Mouse (Mus musculus) midbrain, embryonic 11.5 days (tissue): ENCODE measurements around the gene Atp5e. TPM values are rescaled to one million over a fixed set of nuclear protein-coding genes. Genes with fewer than 3 reads are reported as not detected.

Source experiments
- ATAC-seq: fragments of 200-750 bp; cut with Nextera tagmentation; 2 replicates; pipeline ENCODE4 v1.8.0; 2017; ENCODE audit warnings: moderate TSS enrichment, moderate library complexity; ENCODE audit not compliant: low FRiP score
- DNase-seq: peaks from one replicate; pipeline ENCODE4 v3.0.0; 2015; ENCODE audit warnings: low spot score; ENCODE audit errors: missing footprints
- H3K27ac ChIP-seq: fragments of 300-500 bp; sonication (generic); 2 replicates; pipeline ENCODE4 v1.5.1; 2014; ENCODE audit warnings: low read depth, low read length
- H3K27me3 ChIP-seq: fragments of 300-500 bp; sonication (generic); 2 replicates; pipeline ENCODE4 v1.6.1; 2014; ENCODE audit warnings: mild to moderate bottlenecking, low read length, moderate library complexity, mixed read lengths; ENCODE audit not compliant: control insufficient read depth, insufficient read depth
- H3K36me3 ChIP-seq: fragments of 300-500 bp; sonication (generic); 2 replicates; pipeline ENCODE4 v1.6.1; 2014; ENCODE audit warnings: mild to moderate bottlenecking, low read length, moderate library complexity, mixed read lengths; ENCODE audit not compliant: control insufficient read depth, insufficient read depth
- H3K4me1 ChIP-seq: fragments of 300-500 bp; sonication (generic); 2 replicates; pipeline ENCODE4 v1.6.1; 2014; ENCODE audit warnings: low read length; ENCODE audit not compliant: control insufficient read depth, insufficient read depth
- H3K4me2 ChIP-seq: fragments of 300-500 bp; sonication (generic); 2 replicates; pipeline ENCODE4 v1.6.1; 2014; ENCODE audit warnings: mild to moderate bottlenecking, moderate library complexity
- H3K4me3 ChIP-seq: fragments of 300-500 bp; sonication (generic); 2 replicates; pipeline ENCODE4 v1.5.1; 2014; ENCODE audit warnings: low read depth, low read length
- H3K9ac ChIP-seq: fragments of 300-500 bp; sonication (generic); 2 replicates; pipeline ENCODE4 v1.6.1; 2014; ENCODE audit warnings: low read length
- H3K9me3 ChIP-seq: fragments of 300-500 bp; sonication (generic); 2 replicates; pipeline ENCODE4 v1.6.1; 2016; ENCODE audit warnings: low read length; ENCODE audit not compliant: control insufficient read depth
- WGBS: fragments of 180-500 bp; shearing (Covaris S2); extraction: QIAGEN DNeasy Blood & Tissue Kit; methylation state at CpG from one replicate; pipeline ENCODE4 v1.1.7; 2014; 5-methylcytosine and 5-hydroxymethylcytosine counted together
- polyA plus RNA-seq: library from polyadenylated mRNA; unstranded; fragments of >200 nt; fragmentation: Nextera tagmentation; extraction: Ambion mirVana; gene quantifications from 2 replicates; pipeline ENCODE4 v1.2.1, GENCODE M21; 2014

The Atp5e gene
- polyA plus RNA-seq, 1 experiment from 2014 or later: 705 TPM

- no peaks in the 10 kb centered on the region for H3K27me3 ChIP-seq
- peaks cover 19% of the 10 kb centered on the region; the same call in 1 of the 2 replicates for H3K4me1 ChIP-seq
These were observed 21.4 kb downstream of the Atp5e start for GRCm38 (mm10) chr2:174442460-174442859.

DNA sequence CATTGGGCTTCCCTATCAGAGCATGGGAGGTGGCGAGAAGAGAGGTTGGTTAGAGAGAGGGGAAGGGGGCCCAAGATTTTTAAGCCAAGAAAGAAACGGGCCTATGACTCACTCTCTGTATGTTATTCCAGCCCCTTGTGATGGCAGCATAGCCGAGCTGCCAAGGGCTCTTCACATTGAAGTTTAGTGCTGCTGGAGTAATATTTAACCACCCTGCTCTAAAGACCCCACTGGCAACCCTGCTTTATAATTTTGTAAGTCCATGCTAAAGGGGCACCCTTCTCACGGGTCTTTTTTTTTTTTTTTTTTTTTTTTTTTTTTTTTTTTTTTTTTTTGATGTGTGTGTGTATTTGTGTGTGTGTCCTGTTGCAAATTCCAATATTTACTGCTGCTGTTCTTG, 22.0 kb downstream of the Atp5e start:
- Histone ChIP-seq H3K36me3 (no peaks in the 10 kb centered on the region), H3K9me3 (no peaks in the 10 kb centered on the region), H3K27me3 (no peaks in the 10 kb centered on the region), H3K4me1 (peaks cover 19% of the 10 kb centered on the region; the same call in 1 of the 2 replicates), H3K4me3 (no peak overlapping the region), H3K9ac (no peak overlapping the region), H3K27ac (no peak overlapping the region), H3K4me2 (no peak overlapping the region)
- ATAC-seq: no peak
- 90% methylated on average over 4 of the region's 4 CpGs for WGBS
- peak; percentile 81 for DNase-seq

More at GRCm38 (mm10) chr2:174442460-174442859, 21.4 kb downstream of the Atp5e start:
- DNase-seq (peak; percentile 17), ATAC-seq (no peak)
- H3K4me2 ChIP-seq: no peak overlapping the region
- no peak overlapping the region for H3K27ac ChIP-seq
- WGBS: 89% methylated on average over 9 of the region's 9 CpGs
- no peaks in the 10 kb centered on the region for H3K36me3 ChIP-seq
- H3K9ac ChIP-seq: no peak overlapping the region
- no peaks in the 10 kb centered on the region for H3K9me3 ChIP-seq
- no peak overlapping the region for H3K4me3 ChIP-seq

- ATAC-seq (no peak), DNase-seq (no peak)
- H3K4me1 ChIP-seq: peaks cover 16% of the 10 kb centered on the region; the same call in 1 of the 2 replicates
These were observed 23.9 kb downstream of the Atp5e start for GRCm38 (mm10) chr2:174439961-174440360.

DNA sequence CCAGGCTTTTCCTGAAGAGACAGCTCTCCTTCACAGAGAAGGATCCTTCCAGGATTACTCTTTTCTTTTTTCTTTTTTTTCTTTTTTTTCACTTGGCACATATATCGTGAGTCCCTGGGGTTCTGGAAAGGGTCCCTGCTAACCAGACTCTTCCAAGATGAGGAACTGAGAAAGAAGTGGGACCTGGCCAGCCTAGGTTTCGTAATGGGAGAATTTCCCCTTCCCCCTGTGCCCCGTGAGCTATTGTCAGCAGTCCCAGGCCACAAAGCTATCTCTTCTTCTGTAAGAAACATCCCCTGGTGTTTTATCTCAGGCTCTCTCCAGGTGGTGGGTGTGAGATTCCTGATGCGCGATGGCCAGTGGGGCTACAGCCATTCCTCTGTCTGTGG, 24.5 kb downstream of the Atp5e start:
- Histone ChIP-seq H3K36me3 (no peaks in the 10 kb centered on the region), H3K4me3 (0 out of 2 replicates have a peak overlapping the region, but pooled peaks have one; percentile 51), H3K9me3 (no peaks in the 10 kb centered on the region), H3K4me2 (peak overlapping the region; percentile 68), H3K27me3 (no peaks in the 10 kb centered on the region), H3K4me1 (peaks cover 16% of the 10 kb centered on the region; the same call in 1 of the 2 replicates), H3K27ac (no peak overlapping the region), H3K9ac (no peak overlapping the region; the same call in 1 of the 2 replicates)
- ATAC-seq (no peak), DNase-seq (peak; percentile 81)
- 46% methylated on average over 5 of the region's 5 CpGs for WGBS

More at GRCm38 (mm10) chr2:174439961-174440360, 23.9 kb downstream of the Atp5e start:
- Histone ChIP-seq H3K4me2 (no peak overlapping the region), H3K9ac (no peak overlapping the region), H3K27me3 (no peaks in the 10 kb centered on the region), H3K9me3 (no peaks in the 10 kb centered on the region), H3K27ac (no peak overlapping the region), H3K4me3 (no peak overlapping the region), H3K36me3 (no peaks in the 10 kb centered on the region)
- WGBS: 77% methylated on average over 9 of the region's 9 CpGs

- H3K4me2 ChIP-seq: peak within 1 kb of the TSS; percentile 68
- H3K4me1 ChIP-seq: peaks cover 16% of the 10 kb centered on the region; the same call in 1 of the 2 replicates
- DNase-seq: peak; percentile 96
- peak; percentile 86 for ATAC-seq
- H3K4me3 ChIP-seq: peak within 1 kb of the TSS; percentile 51
- H3K36me3 ChIP-seq: no peaks in the 10 kb centered on the region
- H3K27me3 ChIP-seq: no peaks in the 10 kb centered on the region
- H3K27ac ChIP-seq: peak within 1 kb of the TSS; percentile 21; the same call in 1 of the 2 replicates
- under 1% methylated on average over 35 of the region's 38 CpGs for WGBS
- H3K9ac ChIP-seq: peak within 1 kb of the TSS; percentile 66
- no peaks in the 10 kb centered on the region for H3K9me3 ChIP-seq
These were observed 25.0 kb downstream of the Atp5e start, which contains the start of gene Ctsz for GRCm38 (mm10) chr2:174438737-174439449. Ctsz (minus strand) TSS chr2:174439039.

DNA sequence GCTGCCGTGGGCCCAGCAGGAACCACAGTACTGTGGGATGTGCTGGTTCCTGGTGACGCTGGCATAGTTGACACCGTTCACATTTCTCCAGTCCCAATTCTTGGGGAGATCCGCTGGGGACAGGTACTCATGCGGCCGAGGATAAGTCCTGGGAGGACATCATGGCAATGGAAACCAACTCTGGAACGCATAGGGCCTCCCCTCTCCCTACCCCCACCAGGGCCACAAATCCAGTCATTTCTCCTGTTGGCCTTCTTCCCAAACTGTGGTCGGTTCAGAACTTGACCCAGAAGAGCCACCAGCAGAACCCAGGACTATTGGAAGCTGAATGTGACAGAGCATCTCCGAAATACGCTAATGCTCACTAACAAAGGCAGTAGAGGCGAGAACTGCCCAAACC, 25.7 kb downstream of the Atp5e start:
- Histone ChIP-seq H3K27ac (peak overlapping the region; percentile 21; the same call in 1 of the 2 replicates), H3K27me3 (no peaks in the 10 kb centered on the region), H3K9ac (peak overlapping the region; percentile 66), H3K4me1 (peaks cover 16% of the 10 kb centered on the region; the same call in 1 of the 2 replicates), H3K36me3 (no peaks in the 10 kb centered on the region), H3K4me2 (peak overlapping the region; percentile 68), H3K4me3 (peak overlapping the region; percentile 51), H3K9me3 (no peaks in the 10 kb centered on the region)
- ATAC-seq (peak; percentile 12), DNase-seq (no peak)
- WGBS: 65% methylated on average over 11 of the region's 11 CpGs

DNA sequence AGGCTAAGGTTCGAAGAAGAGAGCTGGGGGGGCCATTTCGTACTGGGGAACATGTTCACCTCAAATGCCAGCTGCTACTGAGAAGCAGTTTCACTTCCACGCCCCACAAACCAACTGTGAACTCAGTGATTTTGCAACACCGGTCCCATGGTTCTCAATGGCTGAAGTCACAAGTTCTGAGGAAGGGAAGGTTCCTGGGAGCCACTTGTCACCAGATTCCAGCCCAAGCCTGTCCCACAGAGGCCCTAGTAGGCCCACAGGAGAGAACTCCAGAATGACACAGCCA, 26.3 kb downstream of the Atp5e start:
- DNase-seq: no peak
- Histone ChIP-seq H3K9me3 (no peaks in the 10 kb centered on the region), H3K4me1 (peaks cover 16% of the 10 kb centered on the region; the same call in 1 of the 2 replicates), H3K27me3 (no peaks in the 10 kb centered on the region), H3K36me3 (no peaks in the 10 kb centered on the region), H3K27ac (no peak overlapping the region), H3K9ac (peak overlapping the region; percentile 66), H3K4me2 (peak overlapping the region; percentile 68), H3K4me3 (no peak overlapping the region)
- ATAC-seq: no peak
- 92% methylated on average over 4 of the region's 4 CpGs for WGBS

- WGBS: 95% methylated on average over 7 of the region's 7 CpGs
- no peak overlapping the region for H3K9ac ChIP-seq
- no peak overlapping the region for H3K27ac ChIP-seq
- H3K4me3 ChIP-seq: no peak overlapping the region
- no peak overlapping the region for H3K4me2 ChIP-seq
- H3K27me3 ChIP-seq: no peaks in the 10 kb centered on the region
- DNase-seq (peak; percentile 78), ATAC-seq (no peak)
- H3K9me3 ChIP-seq: no peaks in the 10 kb centered on the region
- peaks cover 16% of the 10 kb centered on the region; the same call in 1 of the 2 replicates for H3K4me1 ChIP-seq
- H3K36me3 ChIP-seq: peaks cover 3% of the 10 kb centered on the region; the same call in 1 of the 2 replicates
These were observed 26.8 kb downstream of the Atp5e start for GRCm38 (mm10) chr2:174436916-174437696.
